Mouse (Mus musculus) natural killer cell, adult 2 months (primary cell): ENCODE measurements around the gene Cnih1.
"Not testable (repeated sequence)": the region's sequence is repeated elsewhere in the genome, so short reads cannot be mapped to it uniquely, and the experiment has no call there.

ENCODE experiments used
- DNase-seq, 2 experiments: peaks; one replicate each; pipeline ENCODE4 v3.0.0; 2022; ENCODE audit warnings: low spot score in 2 of 2

Gene Cnih1

DNA sequence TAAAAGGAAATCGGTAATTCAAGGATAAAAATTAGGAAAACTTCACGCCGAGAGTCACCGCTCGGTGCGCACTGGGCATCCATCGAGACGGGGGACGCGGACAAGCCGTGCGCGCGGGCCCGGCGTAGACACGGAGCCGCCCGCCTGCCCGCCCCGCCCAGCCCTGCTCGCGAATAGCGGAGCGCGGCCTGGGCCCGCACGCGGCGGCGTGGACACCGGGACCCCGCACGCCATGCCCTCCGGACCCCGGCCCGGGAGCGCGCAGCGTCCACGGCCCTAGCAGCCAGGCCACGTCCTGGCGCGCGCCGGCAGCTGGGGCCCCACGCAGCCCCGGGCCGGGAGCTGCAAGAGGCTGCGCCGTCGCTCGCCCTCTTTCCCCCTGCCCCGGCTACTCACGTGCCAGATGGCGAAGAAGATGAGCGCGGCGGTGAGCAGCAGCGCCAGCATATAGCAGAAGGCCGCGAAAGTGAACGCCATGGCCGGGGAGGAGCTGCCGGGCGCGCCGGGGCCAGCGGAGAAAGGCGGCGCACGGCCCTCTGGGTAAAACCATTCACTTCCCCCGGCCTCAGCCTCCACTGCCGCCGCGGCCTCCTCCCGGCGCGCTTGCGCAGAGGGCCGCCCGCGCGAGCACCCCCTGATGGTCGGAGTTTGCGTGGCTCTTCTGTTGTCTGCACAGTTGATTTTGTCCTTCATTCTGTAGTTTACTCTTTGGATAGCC lies at the start of gene Cnih1:
Cnih1 (minus strand) TSS at position 625 of the 718 bp plus-strand sequence.
- peak; percentile 84 to 91 for DNase-seq

DNA sequence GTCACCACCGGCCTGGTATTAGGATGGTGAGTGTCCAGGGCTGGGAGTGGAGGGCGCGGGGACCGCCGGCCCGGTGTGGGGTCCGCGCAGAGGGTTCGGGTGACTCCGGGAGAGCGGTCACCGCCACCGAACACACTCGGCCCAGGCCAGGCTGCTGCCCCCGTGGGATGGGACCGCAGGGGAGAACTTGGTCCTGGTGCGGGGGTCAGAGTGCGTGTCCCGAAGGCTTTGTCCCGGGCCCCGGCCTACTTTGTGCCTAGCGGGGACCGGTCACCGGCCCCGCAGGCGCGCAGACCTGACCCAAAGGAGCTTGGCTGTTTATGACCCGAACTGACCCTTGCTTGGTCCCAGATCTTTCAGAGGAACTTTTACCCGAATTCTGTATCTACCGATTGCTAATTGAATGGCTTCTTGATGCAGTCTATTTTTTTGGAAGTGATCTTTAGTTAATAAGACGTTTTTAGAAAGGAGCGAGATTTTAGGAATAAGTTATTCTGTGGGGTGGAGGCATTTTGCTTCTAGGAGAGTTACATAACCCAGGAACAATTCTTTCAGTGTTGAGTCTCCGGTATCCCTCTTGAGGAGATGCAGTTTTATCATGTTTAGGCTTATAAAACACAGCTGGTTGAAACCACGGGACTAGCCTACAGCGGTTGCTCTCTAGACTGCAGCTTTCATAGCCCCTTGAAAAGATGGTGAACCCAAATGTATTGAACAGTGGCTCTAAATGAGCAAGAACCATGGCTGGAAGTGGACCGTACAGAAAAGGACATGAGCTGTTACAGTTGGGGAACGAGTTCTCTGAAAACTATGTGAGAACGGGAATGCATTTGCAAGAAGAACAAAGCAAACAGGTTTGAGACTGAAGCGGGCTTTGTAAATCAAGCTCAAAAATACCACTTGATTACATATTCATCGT lies 44.4 kb upstream of the Cnih1 start:
- DNase-seq, result no peak

DNA sequence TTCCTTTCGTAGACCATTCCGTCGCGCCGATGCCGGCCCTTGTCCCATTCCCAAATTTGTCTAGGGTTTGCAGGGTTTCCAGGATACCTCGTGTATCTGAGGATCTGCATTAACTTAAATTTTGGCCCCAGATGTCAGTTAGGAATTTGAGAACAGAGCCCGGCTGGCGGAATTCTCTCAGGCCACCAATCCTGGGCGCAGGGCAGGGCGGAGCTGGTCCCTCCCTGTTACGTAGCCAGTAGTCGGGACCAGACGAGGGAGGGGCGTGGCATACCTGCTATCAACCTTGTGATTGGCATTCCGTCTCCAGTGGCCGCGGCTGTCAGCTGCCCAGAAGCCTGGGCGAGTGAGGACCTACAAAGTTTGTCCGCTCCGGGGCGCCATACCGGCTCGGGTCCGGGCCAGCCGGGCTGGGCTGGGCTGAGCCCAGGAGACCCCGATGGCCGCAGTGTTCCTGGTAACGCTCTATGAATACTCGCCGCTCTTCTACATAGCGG lies 43.7 kb upstream of the Cnih1 start, which contains the start of gene Cgrrf1:
Cgrrf1 (plus strand) TSS at position 289 of the 497 bp plus-strand sequence.
- DNase-seq, result peak; percentile 92 to 93

DNA sequence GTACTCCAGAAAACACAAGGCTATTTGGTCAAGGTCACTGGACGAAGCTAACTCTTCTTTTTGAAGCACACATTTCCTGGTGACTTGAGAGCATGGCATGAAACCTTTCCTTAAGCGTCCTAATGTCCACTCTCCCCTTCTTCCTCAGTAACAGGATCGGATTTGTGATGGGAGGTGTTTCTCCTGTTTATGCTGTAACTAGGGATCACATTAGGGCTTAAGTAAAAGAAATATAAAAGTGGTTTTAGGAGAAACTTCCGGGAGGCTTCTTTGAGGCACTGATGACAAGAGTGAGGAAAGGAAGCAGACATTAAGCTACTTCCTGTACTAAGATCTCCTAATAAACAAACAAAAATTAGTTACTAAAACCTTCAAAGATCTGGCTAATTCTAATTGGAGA lies 43.1 kb upstream of the Cnih1 start:
- no peak for DNase-seq

DNA sequence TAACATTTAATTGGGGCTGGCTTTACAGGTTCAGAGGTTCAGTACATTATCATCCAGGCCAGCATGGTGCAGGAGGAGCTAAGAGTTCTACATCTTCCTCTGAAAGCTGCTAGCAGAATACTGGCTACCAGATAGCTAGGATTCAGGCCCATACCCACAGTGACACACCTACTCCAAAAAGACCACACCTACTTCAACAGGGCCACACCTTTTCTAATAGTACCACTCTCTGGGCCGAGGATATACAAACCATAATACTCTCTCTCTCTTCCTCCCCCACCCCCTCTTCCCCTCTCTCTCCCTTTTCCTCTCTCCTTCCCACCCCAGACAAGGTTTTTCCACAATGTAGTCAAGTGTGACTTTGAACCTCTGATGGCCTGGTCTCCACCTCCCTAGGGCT lies 39.2 kb upstream of the Cnih1 start:
- no peak for DNase-seq

DNA sequence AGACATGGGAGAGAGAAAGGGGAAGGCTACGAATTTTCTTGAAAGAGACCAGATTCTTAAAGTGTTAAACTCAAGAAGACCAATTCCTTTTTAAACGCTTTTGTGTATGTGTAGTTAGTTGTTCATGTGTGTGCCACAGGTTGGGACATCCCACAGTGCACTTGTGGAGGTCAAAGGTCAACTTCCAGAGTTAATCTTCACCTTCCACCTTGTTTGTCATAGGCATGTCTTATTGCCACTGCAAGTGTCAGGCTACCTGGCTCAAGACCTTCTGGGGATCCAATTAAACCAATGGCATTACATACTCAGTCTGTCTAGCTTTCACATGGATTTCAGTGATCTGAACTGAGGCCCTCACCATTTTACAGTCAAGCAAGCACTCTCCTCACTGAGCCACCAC lies 35.8 kb upstream of the Cnih1 start:
- DNase-seq, result no peak

DNA sequence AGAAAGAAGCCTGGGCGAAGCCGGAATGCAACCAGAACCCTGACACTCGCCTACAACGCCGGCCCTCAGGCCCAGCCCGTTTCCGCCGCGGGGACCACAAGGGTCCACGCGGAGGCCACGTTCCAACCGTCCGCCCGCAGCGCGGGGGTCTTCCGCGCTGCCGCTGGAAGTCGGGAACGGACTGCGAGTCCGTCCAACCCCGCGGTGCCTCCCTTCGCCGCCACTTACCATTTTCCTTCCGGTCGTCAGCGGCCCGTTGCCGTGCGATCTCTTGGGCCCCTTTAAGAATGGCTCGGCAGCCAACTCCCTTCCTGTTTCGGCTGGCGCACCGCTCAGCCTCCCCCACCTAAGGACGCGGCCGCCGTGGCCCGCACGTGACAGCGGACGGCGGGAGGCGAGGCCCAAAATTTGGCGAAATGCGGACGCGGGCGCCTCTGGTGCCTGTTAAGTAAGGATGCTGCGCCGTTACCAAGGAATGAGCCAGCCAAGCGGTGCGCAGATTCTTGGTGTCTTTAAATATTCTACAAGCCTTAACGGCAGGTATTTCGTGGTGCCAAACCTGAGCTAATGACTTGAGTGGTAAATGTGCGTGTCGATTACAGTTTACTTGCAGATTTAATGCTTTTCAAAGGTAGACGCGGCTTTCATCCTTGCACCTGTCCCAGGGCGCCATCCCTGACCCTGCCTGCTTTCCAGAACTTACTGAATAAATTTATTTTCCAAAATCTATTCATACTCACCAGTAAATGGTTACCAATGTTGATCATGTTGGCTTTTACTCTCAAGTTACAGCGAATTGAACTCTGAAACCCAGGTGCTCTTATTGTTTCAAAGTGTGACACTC lies 33.9 kb upstream of the Cnih1 start, which contains the start of gene Gmfb:
Gmfb (minus strand) TSS at position 370 of the 844 bp plus-strand sequence.
- peak; percentile 89 to 94 for DNase-seq

DNA sequence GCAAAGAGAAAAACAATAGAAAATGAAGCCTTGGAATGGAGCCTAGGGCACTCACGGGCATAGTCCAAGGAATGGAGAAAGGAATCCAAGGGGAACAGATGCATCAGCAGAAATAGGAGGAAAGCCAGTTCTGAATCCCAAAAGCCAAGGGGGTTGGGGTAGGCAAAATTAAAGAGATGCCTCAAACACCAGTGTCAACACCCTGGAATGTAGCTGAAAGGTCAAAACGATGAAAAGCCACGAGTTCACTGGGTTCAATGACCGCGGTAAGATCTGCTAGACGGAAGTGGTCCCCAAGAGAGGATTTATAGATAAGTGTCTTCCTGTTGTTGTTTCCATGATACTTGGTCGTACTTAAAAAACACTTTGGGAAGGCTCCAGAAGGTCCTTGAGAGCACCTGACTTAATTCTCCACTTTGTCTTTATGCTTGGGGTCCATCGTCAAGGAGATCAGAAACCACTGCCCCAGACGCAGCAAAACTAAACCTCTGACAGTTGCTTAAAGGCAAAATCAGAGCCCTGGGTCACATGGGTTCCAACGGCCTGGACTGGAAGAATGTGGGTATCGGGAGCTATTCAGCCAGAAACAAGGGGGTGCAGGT lies 33.2 kb upstream of the Cnih1 start:
- DNase-seq, result peak; percentile 46 to 60

DNA sequence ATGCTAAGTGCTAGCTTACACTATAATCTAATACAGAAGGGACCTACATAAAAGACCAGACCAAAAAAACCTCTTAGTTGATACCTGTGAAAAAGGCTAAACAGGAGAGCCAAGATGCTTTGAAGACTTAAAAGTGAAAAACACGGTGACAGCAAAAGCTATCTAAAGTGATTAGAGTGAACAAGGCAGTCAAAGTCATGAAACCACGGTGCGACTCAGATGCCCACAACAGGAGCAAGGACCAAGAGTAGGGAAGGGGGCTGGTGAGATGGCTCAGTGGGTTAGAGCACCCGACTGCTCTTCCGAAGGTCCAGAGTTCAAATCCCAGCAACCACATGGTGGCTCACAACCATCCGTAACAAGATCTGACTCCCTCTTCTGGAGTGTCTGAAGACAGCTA lies 31.8 kb upstream of the Cnih1 start:
- not testable (repeated sequence) for DNase-seq

DNA sequence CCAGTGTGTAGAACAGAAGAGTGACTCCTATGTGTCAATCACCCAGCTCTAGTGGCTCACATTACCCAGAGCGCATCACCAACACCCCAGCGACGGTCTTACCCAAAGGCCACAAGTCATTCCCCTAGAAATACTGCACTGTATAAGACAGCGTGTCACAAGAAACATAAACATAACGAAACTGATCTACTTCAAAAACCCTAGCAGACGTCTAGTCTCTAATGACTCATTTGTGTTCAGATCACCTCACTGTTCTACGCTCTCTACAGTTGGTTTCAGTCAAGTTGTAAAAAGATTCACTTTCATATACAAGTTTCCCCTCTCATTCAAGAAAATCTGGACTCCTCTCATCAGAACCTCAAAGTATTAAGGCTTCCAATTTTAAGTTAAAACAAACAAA lies 30.5 kb upstream of the Cnih1 start:
- no peak for DNase-seq

DNA sequence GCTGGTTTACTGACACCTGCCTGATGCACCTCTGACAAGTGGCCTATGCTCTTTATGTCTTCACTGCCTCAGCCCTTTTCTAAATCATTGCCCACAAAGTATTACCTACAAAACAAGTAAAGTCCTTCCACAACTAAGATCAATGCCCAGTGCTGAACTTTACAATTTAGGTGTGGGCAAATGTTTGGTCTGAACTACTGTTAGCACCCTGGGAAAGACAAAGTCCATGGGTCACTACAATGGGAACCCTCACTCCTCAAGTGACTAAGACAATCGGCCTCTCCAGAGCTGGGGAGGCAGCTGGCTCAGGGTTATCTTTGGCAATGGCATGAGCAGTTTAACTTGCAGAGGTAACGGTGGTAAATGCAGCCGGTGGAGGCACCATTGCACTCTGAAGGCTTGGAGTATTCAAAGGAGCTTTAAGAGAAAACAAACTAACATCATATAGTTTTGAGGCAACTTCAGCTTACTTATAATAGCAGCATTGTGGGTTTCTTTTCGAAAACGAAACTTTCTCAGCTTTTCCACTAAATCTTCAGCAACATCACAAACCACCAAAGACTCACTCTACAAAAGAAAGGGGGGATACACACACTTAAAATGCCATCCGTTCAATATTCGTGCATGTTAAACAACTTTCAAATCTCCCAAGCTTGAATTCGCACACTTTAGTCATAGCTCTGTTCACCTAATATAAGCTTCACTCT lies 28.9 kb upstream of the Cnih1 start:
- no peak for DNase-seq

DNA sequence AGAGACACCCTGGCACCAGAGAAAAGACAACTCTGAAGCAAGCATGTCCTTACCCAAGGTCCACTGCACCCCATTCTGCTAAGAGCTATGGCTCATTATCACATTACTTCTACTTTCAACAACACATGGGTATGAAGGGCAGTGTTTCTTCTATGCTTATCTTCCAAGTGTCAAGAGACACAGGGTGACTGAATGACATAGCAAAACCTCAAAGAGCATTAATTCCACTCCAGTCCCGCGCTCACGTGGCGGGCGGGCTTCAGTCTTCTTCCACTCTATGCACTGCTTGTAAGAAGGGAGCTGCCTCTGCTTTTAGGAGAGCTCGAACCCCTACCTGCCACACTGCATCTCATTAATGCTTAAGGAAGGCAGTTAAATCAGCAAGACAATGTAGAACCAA lies 27.4 kb upstream of the Cnih1 start:
- no peak for DNase-seq

DNA sequence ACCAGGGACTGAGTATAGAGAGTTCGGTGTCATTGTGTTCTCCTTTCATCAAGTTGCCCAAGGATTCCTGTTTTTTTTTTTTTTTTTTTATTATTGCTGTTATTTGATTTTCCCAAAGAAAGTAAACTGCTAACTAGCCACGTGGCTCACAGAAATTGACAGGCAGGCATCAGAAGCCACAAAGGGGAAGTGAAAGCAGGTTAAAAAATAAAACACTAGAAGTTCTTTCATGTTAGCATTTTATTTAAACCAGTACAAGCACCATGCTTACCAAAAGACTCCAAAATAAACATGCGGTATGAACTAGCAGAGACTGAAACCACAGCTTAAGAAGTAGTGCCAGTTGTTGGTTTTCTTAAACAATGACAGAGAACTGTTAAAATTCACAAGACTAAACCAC lies 19.7 kb upstream of the Cnih1 start:
- DNase-seq, result no peak

DNA sequence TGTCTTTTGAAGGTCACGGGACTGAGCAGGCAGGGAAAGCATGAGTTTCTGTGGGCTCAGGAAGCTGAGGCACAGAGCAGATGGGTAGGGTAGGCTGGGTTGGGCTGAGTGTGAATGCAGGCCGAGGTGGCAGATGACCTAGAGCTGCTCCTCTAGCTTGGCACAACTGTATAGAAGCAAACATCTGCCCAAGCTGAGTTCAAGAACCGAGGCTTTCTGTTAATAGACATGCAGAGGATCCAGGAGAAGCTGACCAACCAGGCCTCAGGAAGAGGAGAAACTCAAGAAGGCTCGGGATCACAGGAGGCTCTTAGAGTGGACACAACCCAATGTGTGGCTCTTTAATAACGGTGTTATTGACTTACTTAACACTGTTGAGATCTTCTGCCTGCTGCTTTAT lies 18.0 kb upstream of the Cnih1 start:
- DNase-seq, result no peak

DNA sequence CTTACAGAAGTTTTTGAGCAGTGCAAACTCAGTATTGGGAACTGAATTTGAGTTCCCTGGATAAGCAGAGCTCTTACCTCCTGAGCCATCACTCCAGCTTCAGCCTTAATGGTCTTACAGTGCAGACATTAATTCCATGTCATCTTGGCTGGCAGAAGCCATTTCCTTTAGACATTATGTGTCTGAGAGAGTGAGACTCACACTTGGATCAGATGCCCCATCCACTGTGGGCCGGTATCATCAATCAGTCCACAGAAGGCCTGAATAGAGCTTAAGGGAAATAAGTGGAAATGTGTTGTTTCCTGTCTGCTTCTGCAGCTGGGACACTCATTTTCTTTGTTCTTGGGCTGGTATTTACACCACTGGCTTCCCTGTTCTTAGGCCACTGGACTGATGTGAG lies 15.6 kb upstream of the Cnih1 start:
- no peak for DNase-seq

DNA sequence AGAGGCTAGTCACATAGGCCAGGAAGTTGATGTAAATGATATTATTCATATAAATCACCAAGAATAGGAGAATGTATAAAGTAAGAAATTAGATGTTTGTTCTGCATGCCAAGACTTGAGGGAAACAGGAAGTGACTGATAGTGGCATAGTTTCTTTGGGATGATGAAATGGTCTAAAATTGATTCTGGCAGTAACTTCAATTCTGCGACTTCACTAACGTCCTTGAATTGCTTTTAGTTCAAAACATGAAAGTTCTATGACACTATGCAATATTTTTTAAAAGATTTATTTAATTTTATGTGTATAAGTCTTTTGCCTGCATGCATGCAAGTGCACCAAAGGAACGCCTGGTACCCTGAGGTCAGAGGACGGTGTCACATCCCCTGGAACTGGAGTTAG lies 15.0 kb upstream of the Cnih1 start:
- no peak for DNase-seq

DNA sequence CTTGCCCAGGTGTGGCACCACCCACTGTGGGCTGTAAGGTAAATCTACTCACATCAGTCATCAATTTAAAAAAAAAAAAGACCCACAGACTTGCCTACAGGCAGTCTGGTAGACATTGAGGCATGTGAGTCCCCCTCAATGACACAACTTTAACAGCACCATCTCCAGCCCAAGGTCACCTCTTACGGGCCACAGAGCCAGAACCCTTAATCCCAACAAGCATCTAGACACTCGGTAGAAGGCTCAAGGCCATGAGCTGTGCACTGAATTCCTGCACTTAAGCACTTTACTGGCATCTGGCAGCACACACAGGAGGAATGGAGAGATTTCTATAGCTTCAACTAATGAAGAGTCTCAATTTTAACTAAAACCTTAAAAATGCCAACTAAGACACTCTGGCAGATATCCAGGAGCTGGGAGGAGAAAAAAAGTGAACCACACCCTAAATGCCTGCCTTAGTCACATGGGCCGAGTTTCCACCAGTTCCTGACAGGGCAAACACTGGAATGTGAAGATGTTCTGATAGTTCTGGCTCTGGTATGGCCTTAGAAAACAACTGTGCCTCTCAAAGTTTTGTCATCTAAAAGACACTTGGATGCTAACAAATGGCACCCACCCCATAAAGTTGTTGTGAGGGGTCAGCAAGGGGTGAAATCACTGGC lies 12.6 kb upstream of the Cnih1 start:
- DNase-seq, result no peak

DNA sequence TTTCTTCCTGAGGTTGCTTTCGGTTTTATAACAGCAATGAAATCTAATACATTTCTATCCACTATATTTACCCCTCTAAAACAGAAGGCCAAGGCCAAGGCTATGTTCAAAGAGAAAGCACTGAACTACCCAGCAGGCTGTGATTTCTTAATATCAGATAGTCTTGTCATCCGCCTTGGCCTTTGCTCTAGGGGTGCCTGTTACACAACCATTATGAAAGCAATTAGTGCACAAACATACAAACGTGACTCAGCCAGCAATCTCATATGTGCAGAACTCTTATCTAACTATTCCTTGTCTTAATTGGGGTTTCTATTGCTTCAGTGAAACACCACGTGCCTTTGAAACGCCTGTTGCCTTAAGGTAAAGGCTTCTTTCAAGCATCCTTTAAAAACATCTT lies 5.9 kb upstream of the Cnih1 start:
- DNase-seq, result no peak

DNA sequence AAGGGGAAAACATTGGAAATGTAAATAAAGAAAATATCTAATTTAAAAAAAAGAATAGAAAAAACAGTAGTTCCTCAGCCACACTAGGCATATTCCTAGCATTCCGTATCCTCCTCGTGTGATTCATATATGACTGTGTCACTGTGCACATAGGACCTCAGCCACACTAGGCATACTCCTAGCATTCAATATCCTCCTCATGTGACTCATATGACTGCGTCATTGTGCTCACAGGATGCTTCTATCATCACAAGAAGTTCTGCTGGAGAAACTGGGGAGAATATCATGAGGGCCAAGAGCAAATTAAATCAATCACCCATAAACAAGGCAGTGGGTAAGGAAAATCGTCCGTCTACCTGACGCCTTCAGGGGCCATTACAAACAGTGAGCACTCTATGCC lies 2.5 kb upstream of the Cnih1 start:
- no peak for DNase-seq

DNA sequence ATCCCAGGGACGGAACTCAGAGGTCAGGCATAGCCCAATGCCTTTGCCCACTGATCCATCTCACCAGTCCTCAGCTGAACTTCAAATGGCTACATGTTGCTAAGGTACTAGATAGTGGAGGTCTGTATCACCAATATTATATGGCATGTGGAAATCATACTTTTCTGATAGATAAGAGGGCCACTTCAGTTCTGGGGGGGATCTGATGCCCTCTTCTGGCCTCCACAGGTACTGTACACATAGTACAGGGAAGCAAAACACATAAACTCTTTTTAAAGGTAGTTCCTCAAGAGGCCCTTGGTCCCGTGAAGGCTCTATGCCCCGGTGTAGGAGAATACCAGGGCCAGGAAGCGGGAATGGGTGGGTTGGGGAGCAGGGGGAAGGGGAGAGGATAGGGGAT lies 2.1 kb upstream of the Cnih1 start:
- DNase-seq, result peak; percentile 17 to 43
